Mouse (Mus musculus): ENCODE measurements around the gene Sphk2.

Sphk2 gene

DNA sequence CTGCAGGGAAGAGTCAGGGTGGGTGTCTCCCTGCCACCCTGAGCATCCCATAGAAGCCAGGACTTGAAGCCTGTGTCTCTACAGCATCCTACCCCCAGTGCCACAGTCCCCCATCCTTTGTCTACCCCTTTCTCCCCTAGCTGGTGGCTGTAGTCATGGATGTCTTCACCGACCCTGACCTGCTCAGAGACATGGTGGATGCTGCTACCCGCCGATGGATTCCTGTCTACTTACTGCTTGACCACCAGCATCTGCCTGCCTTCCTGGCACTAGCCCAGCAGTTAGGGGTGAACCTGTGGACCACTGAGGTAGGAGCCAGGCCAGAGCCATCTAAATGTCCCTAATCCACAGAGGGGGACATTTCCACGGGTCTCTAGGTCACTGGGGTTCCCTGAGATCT lies 5.5 kb upstream of the Sphk2 start:
- peak in 1 of 2 experiments; percentile 29 for DNase-seq

GRCm38 (mm10) chr7:45722348-45722713 lies 4.5 kb upstream of the Sphk2 start:
- DNase-seq: peak; percentile 62 to 66

DNA sequence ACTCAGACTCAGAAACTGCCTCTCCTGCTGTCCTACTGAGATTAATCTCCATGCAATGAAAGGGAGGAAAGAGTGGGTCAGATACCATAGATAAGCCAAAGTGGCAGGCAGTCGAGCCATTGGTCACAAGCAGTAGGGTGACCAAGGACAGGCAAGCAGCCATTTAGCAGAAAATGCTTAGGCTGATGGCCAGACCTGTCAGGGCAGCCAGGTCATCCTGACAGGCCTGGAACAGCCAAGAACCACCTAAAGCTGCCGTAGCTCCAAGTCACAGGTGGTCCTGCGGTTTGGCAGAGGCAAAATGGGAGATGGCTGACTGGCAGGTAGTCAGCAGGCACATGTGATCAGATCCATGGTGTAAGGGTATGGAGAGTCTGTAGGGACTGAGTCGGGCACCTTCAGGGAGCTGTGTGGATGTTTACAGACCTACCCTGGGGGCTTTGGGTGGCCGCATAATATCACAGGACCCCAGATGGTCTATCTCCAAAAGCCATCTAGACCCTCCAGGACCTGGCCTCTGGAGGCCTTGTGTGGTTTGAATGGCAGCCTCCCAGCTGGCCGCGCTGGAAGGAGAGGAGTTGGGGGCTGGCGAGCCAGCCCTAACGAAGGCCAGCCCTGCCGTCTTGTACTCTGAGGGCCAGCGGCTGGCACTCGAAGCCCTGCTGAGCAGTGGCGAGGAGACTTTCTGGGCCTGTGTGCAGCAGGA lies 4.0 kb upstream of the Sphk2 start:
- peak; percentile 77 to 80 for DNase-seq

GRCm38 (mm10) chr7:45721234-45721571 lies 3.4 kb upstream of the Sphk2 start:
- DNase-seq: peak in 1 of 2 experiments; percentile 41

- DNase-seq: peak; percentile 45 to 50
These were observed 2.8 kb upstream of the Sphk2 start, which contains the start of gene Fam83e for GRCm38 (mm10) chr7:45720413-45721233. Gene Fam83e (plus strand): TSS chr7:45721212.

DNA sequence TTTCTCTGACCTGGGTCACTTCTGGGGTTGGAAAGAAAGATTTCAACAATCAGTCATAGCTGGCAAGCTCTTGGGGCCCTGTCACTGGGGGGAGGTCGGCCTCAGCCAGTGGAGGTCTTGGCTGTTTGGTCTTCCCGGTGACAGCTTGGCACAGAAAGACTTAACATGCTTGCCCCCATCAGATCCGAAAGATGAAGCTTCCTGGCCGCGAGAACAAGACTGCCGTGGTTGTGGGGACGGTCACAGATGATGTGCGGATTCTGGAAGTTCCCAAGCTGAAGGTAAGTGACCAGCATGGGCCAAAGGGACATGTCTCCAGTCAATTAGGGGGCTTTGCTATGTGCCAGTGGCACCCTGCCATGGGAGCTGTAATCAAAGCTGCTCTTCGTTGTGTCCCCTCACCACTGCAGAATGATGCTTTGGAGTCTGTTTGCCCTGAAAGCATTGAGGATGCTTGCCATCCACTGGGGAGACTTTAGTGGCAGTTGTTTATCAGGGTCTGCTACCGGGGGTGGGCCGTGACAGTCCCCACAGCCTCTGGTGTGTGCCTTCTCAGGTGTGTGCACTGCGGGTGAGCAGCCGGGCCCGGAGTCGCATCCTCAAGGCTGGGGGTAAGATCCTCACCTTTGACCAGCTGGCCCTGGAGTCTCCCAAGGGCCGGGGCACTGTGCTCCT lies 2.1 kb upstream of the Sphk2 start:
- no peak for DNase-seq

GRCm38 (mm10) chr7:45719180-45719579 lies 1.4 kb upstream of the Sphk2 start:
- DNase-seq: no peak

DNA sequence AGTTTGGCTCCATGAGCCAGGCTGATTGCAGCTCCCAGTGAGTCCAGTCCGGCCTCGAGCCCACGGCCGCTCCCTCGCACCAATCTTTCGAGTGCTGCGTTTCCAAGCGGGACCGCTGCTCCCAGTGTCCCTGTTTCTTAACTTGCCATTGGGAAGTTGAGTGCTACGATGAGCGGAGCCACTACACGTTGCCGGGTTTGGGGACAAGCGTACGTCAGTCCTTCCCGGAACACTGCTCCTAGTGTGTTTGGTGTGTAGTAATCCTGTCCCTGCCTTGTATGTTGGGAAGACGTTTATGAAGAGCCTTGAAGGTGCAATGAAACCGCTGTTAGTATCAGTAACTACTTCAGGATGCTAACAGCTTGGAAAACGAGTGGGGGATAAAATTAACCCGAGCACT lies 529 bp upstream of the Sphk2 start:
- DNase-seq: no peak

DNA sequence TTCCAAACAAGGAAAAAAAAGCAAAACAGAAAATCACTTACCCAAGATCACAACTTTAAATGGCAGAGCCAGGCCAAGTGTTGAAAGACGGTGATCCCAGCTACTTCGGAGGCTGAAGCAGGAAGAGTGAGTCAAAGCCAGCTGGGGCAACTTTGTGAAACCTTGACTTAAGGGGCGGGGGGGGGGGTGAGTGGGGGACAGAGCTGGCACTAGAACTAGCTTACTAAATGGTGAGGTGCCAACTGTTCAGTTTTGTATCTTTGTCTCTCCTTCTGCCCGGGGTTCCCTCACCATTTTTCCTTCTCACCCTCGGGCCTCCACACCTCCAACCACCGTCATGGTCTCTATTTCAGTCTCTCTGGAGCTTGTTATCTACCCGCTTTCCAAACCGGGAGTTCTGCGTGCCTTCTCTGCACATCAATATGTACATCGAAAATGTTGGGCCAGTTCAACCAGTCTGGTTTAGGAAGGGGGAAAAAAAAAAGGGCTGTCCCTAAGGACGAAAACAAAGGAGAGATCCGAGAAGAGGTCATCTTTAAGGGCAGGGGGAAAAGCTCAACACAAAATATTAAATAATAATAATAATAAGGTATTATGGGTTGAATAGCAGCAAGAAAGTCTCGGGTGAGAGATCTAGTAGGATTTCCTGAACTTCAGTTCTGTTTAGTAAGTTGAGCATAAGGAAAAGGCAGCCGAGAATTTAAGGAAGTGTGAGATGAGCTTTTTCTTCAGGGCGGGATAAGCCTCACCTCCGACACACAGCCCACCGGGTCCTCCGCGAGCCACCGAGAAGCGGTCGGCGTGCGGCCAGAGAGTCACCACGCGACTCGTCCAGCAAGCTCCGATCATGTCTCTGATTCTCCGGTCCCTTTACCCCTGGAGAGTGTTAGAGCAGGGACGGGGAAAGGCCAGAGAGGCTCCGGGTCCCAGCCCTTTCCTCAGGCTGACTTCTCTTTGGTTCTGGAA lies 567 bp downstream of the Sphk2 start:
- no peak for DNase-seq

GRCm38 (mm10) chr7:45716460-45716857 lies 1.3 kb downstream of the Sphk2 start:
- DNase-seq: peak in 1 of 2 experiments; percentile 7

DNA sequence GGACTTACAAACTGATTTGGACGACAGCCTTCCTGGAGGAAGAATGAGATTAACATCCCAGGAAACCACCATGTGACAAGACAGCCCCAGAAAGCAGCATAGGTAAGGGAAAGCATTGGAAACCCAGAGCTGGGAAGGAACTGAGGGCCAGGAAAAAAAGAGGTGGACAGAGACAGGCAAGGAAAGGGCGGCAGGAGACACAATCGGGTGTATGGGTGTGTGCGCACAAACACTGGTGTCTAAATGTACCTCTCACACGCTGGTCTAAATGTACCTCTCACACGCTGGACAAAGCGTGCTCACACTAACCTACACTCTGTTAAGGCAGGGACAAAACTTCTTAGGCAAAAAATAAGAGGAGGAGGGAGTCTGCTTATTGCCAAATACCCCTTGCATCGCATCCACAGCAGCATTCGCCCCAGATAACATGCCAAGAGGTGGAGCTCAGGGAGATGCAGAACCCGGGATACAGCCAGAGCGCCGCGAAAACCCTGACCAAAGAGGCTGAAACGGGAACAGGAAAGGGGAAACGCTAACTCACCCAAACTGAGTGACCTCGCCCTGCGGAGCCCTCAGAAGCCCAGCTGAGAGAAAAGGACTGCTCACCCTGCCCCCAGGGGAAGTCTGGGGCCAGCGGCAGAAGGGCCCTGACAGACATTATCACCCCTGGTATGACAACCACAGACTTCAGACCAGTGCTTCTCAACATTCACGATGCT lies 1.9 kb downstream of the Sphk2 start:
- DNase-seq: peak in 1 of 2 experiments; percentile 18

- DNase-seq: peak; percentile 99 to 100
These were observed 2.6 kb downstream of the Sphk2 start, which contains the start of gene Rpl18 for GRCm38 (mm10) chr7:45715090-45715708. Gene Rpl18 (plus strand): TSS chr7:45715457.

DNA sequence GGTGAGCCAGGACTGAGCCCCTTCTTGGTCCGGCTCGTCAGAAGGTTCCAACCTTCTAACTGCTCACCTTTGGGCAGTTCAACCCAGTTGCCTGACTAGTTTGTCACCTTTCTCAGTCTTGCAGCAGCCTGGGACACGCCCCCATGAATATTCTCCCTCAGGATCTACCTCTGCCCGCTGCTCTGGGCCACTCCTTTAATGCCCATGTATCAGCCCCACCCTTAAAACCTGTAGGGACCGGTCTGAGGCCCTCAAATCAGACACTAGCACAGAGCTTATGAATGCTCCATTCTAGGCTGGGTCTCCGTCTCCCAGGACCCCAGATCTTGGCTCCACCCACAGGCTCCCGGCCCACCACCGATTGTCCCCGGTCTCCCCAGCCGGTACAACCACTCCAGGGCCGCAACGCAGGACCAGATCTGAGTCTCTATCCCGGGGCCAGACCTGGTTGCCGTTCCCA lies 3.1 kb downstream of the Sphk2 start:
- DNase-seq: peak in 1 of 2 experiments; percentile 35

- no peak for DNase-seq
These were observed 3.8 kb downstream of the Sphk2 start for GRCm38 (mm10) chr7:45713881-45714520.

DNA sequence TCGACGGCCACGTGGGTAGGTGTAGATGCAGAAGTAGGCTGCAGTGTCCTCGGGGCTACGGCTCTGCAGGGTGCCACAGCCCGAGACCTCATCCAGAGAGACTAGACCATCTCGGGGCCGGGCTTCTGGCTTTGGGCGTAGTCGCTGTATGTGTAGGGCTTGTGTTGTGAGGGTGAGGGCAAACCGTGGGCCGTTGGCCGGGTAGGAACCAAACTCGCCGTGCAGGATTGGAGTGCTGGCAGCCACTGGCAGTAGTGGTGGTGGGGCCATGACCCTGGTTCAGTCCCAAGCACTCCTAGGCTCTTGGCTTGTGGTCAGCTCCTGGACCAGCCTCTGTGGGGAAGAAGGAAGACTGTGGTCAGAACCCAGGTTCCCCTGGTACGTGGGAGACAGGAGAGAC lies 4.4 kb downstream of the Sphk2 start:
- peak in 1 of 2 experiments; percentile 26 for DNase-seq

DNA sequence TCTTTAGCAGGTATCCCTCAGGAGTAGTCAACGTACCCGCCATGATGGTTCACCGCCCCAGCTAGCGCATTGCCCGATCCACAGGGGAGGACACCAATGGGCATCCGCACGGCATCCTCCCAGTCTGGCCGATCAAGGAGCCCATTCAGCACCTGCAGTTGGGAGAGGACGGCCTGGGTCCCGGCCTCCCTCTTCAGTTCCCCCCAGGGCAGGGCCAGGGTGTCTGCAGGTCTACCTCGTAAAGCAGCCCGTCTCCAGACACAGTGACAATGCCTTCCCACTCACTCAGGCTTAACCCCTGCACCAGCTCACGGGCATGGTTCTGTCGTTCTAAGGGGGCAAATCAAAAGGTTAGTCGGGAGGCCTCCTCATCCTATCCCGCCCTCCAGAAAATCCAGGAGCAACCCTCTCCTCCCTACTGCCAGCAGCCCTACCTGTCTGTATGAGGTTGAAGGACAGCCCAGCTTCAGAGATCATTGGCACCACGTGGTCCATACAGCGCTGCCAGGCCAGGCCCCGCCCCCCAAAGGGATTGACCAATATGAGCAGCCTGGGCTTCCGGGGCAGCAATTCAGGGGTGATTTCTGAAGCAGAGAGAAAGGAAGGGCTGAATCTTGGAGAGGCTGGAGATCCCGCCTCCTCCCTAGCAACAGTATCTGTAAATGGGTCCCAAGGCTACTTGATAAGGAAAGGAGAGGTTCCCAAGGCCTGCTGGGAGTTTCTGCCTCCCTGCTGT lies 5.6 kb downstream of the Sphk2 start:
- DNase-seq: peak; percentile 49 to 62

- peak; percentile 38 to 39 for DNase-seq
These were observed 6.3 kb downstream of the Sphk2 start for GRCm38 (mm10) chr7:45711316-45712021.

DNA sequence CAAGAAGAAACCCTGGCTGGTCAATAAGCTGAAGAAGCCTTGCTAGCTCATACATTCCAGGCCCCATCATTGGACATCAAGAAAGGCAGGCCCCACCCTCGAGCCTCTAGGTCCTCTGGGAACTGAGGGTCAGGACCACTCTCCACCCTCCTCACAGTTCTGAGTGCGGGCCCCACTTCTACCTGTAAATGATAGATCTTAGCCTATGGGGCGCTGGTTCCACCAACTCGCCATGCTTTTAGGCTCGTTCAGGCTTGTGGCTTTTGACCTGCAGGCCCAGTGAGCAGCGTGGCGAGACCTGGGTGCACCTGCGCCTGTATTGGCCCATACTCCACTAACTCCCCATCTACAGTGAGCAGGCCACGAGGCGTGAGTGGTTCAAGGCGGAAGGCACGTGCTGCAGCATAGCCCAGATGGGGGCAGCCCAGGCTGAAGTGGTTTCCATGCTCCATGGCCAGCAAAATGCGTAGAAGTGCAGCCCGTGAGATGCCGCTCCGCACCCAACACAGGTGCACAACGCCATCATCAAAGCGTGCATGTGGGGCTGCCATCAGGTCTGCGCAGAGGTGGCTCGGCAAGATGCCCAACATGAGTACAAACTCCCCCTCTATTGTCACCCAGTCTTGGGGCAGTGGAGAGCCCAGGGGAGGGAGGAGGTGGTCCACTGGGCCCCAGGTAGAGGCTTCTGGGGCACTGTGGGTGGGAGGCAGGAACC lies 7.2 kb downstream of the Sphk2 start:
- peak in 1 of 2 experiments; percentile 31 for DNase-seq
